Mouse (Mus musculus) spleen, adult 2 months (tissue): ENCODE measurements around the gene Nfkbid. TPM values are rescaled to one million over a fixed set of nuclear protein-coding genes. Genes with fewer than 3 reads are reported as not detected.

ENCODE experiments used
- DNase-seq, 2 experiments: peaks; one replicate each; pipeline versions ENCODE4 v3.0.0 to v3.0.0-alpha.2; 2012 to 2021; ENCODE audit warnings: low spot score in 2 of 2, low read depth in 1 of 2
- H3K27ac ChIP-seq: fragments of 200-500 bp; 2 replicates; pipeline ENCODE4 v1.5.1; 2012; ENCODE audit warnings: low read length, inconsistent platforms; ENCODE audit not compliant: insufficient read depth
- H3K27me3 ChIP-seq: fragments of 200-500 bp; 2 replicates; pipeline ENCODE4 v1.6.1; 2012; ENCODE audit warnings: mild to moderate bottlenecking, moderate library complexity, low read length, inconsistent platforms; ENCODE audit not compliant: control insufficient read depth, insufficient read depth
- H3K36me3 ChIP-seq: fragments of 200-500 bp; 2 replicates; pipeline ENCODE4 v1.6.1; 2012; ENCODE audit warnings: mild to moderate bottlenecking, low read length, inconsistent platforms; ENCODE audit not compliant: control insufficient read depth, insufficient read depth
- H3K4me1 ChIP-seq: fragments of 200-500 bp; 2 replicates; pipeline ENCODE4 v1.6.1; 2011; ENCODE audit warnings: inconsistent platforms; ENCODE audit not compliant: control insufficient read depth, insufficient read depth, insufficient read length
- H3K4me3 ChIP-seq: fragments of 200-500 bp; 2 replicates; pipeline ENCODE4 v1.5.1; 2011; ENCODE audit warnings: mild to moderate bottlenecking, inconsistent platforms; ENCODE audit not compliant: insufficient read depth, insufficient read length; ENCODE audit errors: extremely low read depth
- CTCF ChIP-seq: fragments of 200-500 bp; IDR thresholded peaks from 2 replicates; pipeline ENCODE4 v1.5.1; 2011; ENCODE audit warnings: mild to moderate bottlenecking, inconsistent platforms; ENCODE audit not compliant: insufficient read depth, insufficient read length, insufficient replicate concordance; ENCODE audit errors: extremely low read depth
- POLR2A ChIP-seq: fragments of 200-500 bp; IDR thresholded peaks from 2 replicates; pipeline ENCODE4 v1.6.1; 2011; ENCODE audit warnings: low read depth, low read length, inconsistent platforms
- WGBS: fragments of 180-500 bp; shearing (Covaris S2); methylation state at CpG from one replicate; pipeline ENCODE4 v1.1.7; 2018; 5-methylcytosine and 5-hydroxymethylcytosine counted together
- polyA plus RNA-seq: library from polyadenylated mRNA; depleted of rRNA; stranded (reverse); fragments of >200 nt; gene quantifications from 2 replicates; pipeline ENCODE4 v1.2.3, GENCODE M21; 2012; rRNA removed

The Nfkbid gene
- polyA plus RNA-seq: 55.1 and 70.8 TPM in 2 replicates

DNA sequence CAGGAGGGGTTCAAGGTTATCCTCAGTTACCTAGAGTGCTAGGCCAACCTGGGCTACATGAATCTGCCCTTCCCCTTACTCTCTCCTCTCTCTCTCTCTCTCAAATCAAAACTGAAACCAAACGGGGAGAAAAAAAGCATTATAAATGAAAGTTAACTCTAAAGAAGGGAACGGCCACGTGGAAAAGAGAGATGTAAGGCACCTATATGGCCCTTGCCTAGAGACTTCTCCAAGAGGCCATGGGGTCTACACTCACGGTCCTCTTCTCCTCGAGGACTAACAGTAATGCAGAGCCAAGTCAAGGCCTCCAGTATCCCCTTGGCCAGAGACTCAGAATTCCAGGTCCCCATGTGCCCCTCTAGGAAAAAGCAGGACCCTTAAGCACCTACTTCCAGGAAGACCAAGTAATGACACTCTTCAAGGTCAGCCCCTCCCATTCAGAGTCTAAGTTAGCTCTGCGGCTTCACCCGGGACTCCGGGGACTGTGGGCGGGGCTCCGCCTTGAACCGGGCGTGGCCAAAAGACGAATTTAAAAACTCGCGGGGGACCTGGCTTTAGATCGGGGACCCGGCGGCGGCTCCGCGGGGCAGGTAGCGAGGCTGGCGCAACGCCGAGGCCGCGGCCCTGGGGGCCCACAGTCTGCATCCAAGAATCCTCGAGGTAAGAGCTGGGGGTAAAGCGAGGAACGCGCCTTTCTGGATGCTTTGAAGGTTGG is at the start of gene Nfkbid:
TSS of gene Nfkbid (plus strand) at position 558 of the 715 bp plus-strand sequence.
- Histone ChIP-seq H3K4me3 (peak within 1 kb of the TSS; percentile 69), H3K27ac (peak within 1 kb of the TSS; percentile 98), H3K36me3 (peaks cover 28% of the 10 kb centered on the region), H3K27me3 (no peaks in the 10 kb centered on the region), H3K4me1 (peaks cover 37% of the 10 kb centered on the region; the same call in 1 of the 2 replicates)
- WGBS: 2% methylated on average over 31 of the region's 31 CpGs
- peak; percentile 86 to 92 for DNase-seq
- peak; percentile 84; the same call in 1 of the 2 replicates for TF ChIP-seq POLR2A
- TF ChIP-seq CTCF: no peak

- Histone ChIP-seq H3K4me1 (no peaks in the 10 kb centered on the region), H3K36me3 (no peaks in the 10 kb centered on the region), H3K27me3 (no peaks in the 10 kb centered on the region), H3K4me3 (peak overlapping the region; percentile 52), H3K27ac (no peak overlapping the region)
- no peak for TF ChIP-seq POLR2A
- TF ChIP-seq CTCF: peak; percentile 98
- peak; percentile 86 to 87 for DNase-seq
- 3% methylated on average over 21 of the region's 21 CpGs for WGBS
Measured at GRCm38 (mm10) chr7:30373501-30373962, 48.0 kb upstream of the Nfkbid start.

- no peak for DNase-seq
- WGBS: 62% methylated on average over 5 of the region's 5 CpGs
Measured at GRCm38 (mm10) chr7:30380061-30380460, 41.5 kb upstream of the Nfkbid start.

GRCm38 (mm10) chr7:30384106-30384505 is 37.4 kb upstream of the Nfkbid start:
- no peaks in the 10 kb centered on the region for H3K4me1 ChIP-seq
- H3K36me3 ChIP-seq: no peaks in the 10 kb centered on the region
- 86% methylated on average over 9 of the region's 9 CpGs for WGBS
- DNase-seq: no peak
- 0 out of 2 replicates have a peak, but pooled peaks cover 2% of the 10 kb centered on the region for H3K27me3 ChIP-seq
- H3K4me3 ChIP-seq: no peak overlapping the region
- no peak for TF ChIP-seq CTCF
- no peak for TF ChIP-seq POLR2A
- H3K27ac ChIP-seq: no peak overlapping the region

More at GRCm38 (mm10) chr7:30380061-30380460, 41.5 kb upstream of the Nfkbid start:
- no peak overlapping the region for H3K27ac ChIP-seq
- 0 out of 2 replicates have a peak, but pooled peaks cover 2% of the 10 kb centered on the region for H3K27me3 ChIP-seq
- H3K4me1 ChIP-seq: no peaks in the 10 kb centered on the region
- TF ChIP-seq CTCF: no peak
- no peak for TF ChIP-seq POLR2A
- H3K36me3 ChIP-seq: no peaks in the 10 kb centered on the region
- H3K4me3 ChIP-seq: no peak overlapping the region

GRCm38 (mm10) chr7:30392746-30393520 is 28.6 kb upstream of the Nfkbid start:
- no peak for DNase-seq
- Histone ChIP-seq H3K4me1 (peaks cover 13% of the 10 kb centered on the region; the same call in 1 of the 2 replicates), H3K4me3 (no peak overlapping the region; the same call in 1 of the 2 replicates), H3K27ac (peak overlapping the region; percentile 85), H3K27me3 (no peaks in the 10 kb centered on the region), H3K36me3 (no peaks in the 10 kb centered on the region)
- WGBS: 64% methylated on average over 4 of the region's 4 CpGs
- TF ChIP-seq POLR2A: no peak
- TF ChIP-seq CTCF: no peak

GRCm38 (mm10) chr7:30393631-30394030 is 27.9 kb upstream of the Nfkbid start:
- Histone ChIP-seq H3K4me3 (peak overlapping the region; percentile 29; the same call in 1 of the 2 replicates), H3K27ac (peak overlapping the region; percentile 85), H3K4me1 (peaks cover 13% of the 10 kb centered on the region; the same call in 1 of the 2 replicates), H3K27me3 (no peaks in the 10 kb centered on the region), H3K36me3 (no peaks in the 10 kb centered on the region)
- TF ChIP-seq POLR2A (no peak), CTCF (no peak)
- WGBS: 36% methylated on average over 4 of the region's 4 CpGs
- DNase-seq: no peak
